Mouse (Mus musculus) forebrain, embryonic 14.5 days (tissue): ENCODE data around the gene Cabp7. TPM values are rescaled to one million over a fixed set of nuclear protein-coding genes. Genes with fewer than 3 reads are reported as not detected.
A peak's percentile ranks its signal among the peaks of the same experiment; 100 is the strongest.
"Not testable (repeated sequence)": the region's sequence is repeated elsewhere in the genome, so short reads cannot be mapped to it uniquely, and the experiment has no call there.

ENCODE experiments used
- ATAC-seq: fragments of 200-750 bp; cut with Nextera tagmentation; 2 replicates; pipeline ENCODE4 v1.8.0; 2017; ENCODE audit warnings: mild to moderate bottlenecking, moderate library complexity
- DNase-seq: peaks from one replicate; pipeline ENCODE4 v3.0.0-alpha.2; 2015; ENCODE audit warnings: low spot score
- H3K27ac ChIP-seq: fragments of 300-500 bp; sonication (generic); 2 replicates; pipeline ENCODE4 v1.5.1; 2014; ENCODE audit warnings: low read depth, mild to moderate bottlenecking, control low read depth, low read length, moderate library complexity
- H3K27me3 ChIP-seq: fragments of 300-500 bp; sonication (generic); replicated peaks from 2 replicates; pipeline ENCODE4 v1.6.1; 2014; ENCODE audit warnings: low read length, control low read depth, mixed read lengths; ENCODE audit not compliant: control insufficient read depth, insufficient read depth
- H3K36me3 ChIP-seq: fragments of 300-500 bp; sonication (generic); 2 replicates; pipeline ENCODE4 v1.6.1; 2014; ENCODE audit warnings: low read length, control low read depth; ENCODE audit not compliant: control insufficient read depth, insufficient read depth
- H3K4me1 ChIP-seq: fragments of 300-500 bp; sonication (generic); 2 replicates; pipeline ENCODE4 v1.6.1; 2014; ENCODE audit warnings: antibody characterized with exemption, low read length, control low read depth; ENCODE audit not compliant: control insufficient read depth, insufficient read depth
- H3K4me2 ChIP-seq: fragments of 300-500 bp; sonication (generic); 2 replicates; pipeline ENCODE4 v1.6.1; 2014; ENCODE audit warnings: mild to moderate bottlenecking, control low read depth, low read length
- H3K4me3 ChIP-seq: fragments of 300-500 bp; sonication (generic); 2 replicates; pipeline ENCODE4 v1.5.1; 2014; ENCODE audit warnings: low read depth, low read length, control low read depth
- H3K9ac ChIP-seq: fragments of 300-500 bp; sonication (generic); 2 replicates; pipeline ENCODE4 v1.6.1; 2014; ENCODE audit warnings: mild to moderate bottlenecking, low read length, control low read depth, moderate library complexity
- H3K9me3 ChIP-seq: fragments of 300-500 bp; sonication (generic); replicated peaks from 2 replicates; pipeline ENCODE4 v1.6.1; 2016; ENCODE audit warnings: low read length, control low read depth, mixed read lengths; ENCODE audit not compliant: control insufficient read depth
- WGBS: fragments of 180-500 bp; shearing (Covaris S2); extraction: QIAGEN DNeasy Blood & Tissue Kit; methylation state at CpG from one replicate; pipeline ENCODE4 v1.1.7; 2014; 5-methylcytosine and 5-hydroxymethylcytosine counted together
- polyA plus RNA-seq: library from polyadenylated mRNA; unstranded; fragments of >200 nt; fragmentation: Nextera tagmentation; extraction: Ambion mirVana; gene quantifications from 2 replicates; pipeline ENCODE4 v1.2.1, GENCODE M21; 2014

The Cabp7 gene
- polyA plus RNA-seq, 1 experiment from 2014 or later, result 1.5 TPM

DNA sequence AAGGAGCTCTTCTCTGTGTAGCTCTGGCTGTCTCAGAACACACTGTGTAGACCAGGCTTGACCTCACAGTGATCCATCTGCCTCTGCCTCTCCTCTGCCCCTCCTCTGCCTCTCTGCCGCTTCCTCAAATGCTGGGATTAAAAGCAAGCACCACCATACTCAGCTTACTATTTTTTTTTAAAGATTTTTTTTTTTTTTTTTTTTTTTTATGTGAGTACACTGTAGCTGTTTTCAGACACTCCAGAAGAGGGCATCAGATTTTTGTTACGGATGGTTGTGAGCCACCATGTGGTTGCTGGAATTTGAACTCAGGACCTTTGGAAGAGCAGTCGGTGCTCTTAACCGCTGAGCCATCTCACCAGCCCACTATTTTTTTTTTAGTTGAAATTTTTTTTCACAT, 36.4 kb downstream of the Cabp7 start:
- H3K36me3 ChIP-seq, H3K27me3 ChIP-seq, ATAC-seq, H3K4me2 ChIP-seq, H3K9ac ChIP-seq, H3K27ac ChIP-seq, H3K4me1 ChIP-seq, DNase-seq, H3K9me3 ChIP-seq, H3K4me3 ChIP-seq: not testable (repeated sequence)
- WGBS, result 93% methylated on average over 4 of the region's 4 CpGs

DNA sequence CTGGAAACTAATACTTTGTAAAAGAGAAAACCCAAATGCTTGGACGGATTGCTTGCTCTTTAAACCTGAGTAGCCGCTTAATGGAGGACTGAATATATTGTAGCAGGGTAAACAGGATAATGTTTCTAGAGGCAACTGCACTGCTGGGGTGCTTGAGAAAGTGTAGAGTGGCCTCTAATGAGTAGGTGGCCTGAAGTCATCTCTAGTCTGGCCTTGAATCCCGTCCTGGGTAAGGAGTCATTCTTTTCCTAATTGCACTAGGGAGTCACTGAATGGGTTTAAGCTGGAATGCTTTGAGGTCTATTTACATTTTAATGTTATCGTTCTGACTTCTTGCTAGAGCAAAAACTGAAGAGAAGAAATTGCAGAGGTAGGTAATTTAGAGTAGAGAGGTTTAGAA, 41.4 kb downstream of the Cabp7 start:
- WGBS, result 6% methylated on average over 4 of the region's 4 CpGs
- H3K4me1 ChIP-seq, result peaks cover 12% of the 10 kb centered on the region
- no peak for DNase-seq
- H3K27me3 ChIP-seq, result no peaks in the 10 kb centered on the region
- peaks cover 19% of the 10 kb centered on the region for H3K36me3 ChIP-seq
- H3K4me3 ChIP-seq, result peak overlapping the region; percentile 73
- H3K9me3 ChIP-seq, result no peaks in the 10 kb centered on the region
- H3K9ac ChIP-seq, result peak overlapping the region; percentile 66
- peak overlapping the region; percentile 91 for H3K4me2 ChIP-seq
- ATAC-seq, result no peak
- H3K27ac ChIP-seq, result no peak overlapping the region

DNA sequence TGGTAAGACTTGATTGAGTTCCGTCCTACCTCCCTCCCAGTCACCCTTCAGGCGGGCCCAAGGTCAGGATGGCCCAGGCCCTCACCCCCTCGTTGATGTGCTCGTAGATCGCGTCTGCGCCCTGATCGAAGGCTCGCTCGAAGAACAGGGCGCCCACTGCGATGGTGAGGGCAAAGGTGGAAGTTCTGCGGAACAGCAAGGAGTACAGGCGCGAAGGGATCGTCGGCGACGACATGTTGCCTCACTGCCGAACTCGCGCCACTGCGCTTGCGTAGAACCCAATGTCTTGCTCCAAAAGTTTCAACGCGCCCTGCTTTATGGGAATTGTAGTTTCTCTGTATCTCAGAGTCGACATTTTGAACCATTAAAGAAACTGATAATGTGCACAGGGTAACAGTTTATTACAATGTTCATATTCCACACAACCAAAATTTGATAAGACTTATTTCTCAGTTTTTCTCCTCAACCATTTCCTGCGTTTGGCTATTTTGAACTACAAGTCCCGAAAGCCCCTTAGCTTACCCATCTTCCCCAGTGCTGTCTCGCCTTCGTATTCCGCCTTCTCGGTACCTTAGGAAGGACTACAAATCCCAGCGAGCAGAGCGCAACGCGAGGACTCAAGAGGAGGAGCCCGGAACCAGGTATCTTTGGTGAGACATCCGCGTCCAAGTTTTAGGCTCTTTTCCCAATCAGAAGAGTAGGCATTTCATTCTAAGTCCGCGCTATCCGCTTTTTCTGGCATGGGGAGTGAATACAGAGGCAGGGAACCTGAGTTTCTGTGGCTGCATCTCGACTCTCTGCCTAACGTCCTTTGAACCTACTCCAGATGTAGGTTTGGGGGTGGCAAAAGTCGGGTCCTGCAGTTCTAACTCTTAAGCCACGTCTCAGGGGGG, 42.3 kb downstream of the Cabp7 start, which contains the start of the genes Uqcr10 and Zmat5:
Gene Uqcr10, minus strand, starts transcription at position 271 of the 893 bp plus-strand sequence.
Gene Zmat5, plus strand, starts transcription at position 607 of the 893 bp plus-strand sequence.
- Histone ChIP-seq H3K27me3 (no peaks in the 10 kb centered on the region), H3K36me3 (peaks cover 19% of the 10 kb centered on the region), H3K9me3 (no peaks in the 10 kb centered on the region), H3K4me2 (peak within 1 kb of the TSS; percentile 91), H3K9ac (peak within 1 kb of the TSS; percentile 82), H3K4me1 (peaks cover 12% of the 10 kb centered on the region), H3K27ac (no peak within 1 kb of the TSS), H3K4me3 (peak within 1 kb of the TSS; percentile 73)
- under 1% methylated on average over 47 of the region's 47 CpGs for WGBS
- DNase-seq (peak; percentile 98), ATAC-seq (peak; percentile 99)

DNA sequence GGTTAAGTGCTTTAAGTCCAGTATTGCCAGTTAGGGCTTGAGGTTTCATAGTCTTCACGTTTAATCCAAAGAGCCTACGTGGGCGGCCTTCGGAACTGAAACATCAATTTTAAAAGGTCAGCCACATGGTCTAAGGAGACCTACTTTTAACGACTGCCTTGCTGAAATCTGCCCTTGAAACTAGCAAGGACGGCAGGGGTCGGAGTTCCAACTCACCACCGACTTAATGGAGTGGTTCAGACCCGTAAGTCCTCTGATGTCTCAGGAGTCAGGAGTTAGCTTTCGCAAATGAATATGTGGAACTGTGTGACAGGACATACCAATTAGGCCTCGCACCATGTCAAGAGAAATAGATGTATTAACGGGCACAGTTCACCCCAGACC, 42.9 kb downstream of the Cabp7 start:
- 7% methylated on average over 12 of the region's 12 CpGs for WGBS
- no peak for DNase-seq
- H3K4me1 ChIP-seq, result peaks cover 12% of the 10 kb centered on the region
- H3K27ac ChIP-seq, result no peak overlapping the region
- H3K4me2 ChIP-seq, result peak overlapping the region; percentile 91
- peaks cover 19% of the 10 kb centered on the region for H3K36me3 ChIP-seq
- no peaks in the 10 kb centered on the region for H3K27me3 ChIP-seq
- H3K4me3 ChIP-seq, result peak overlapping the region; percentile 73
- no peaks in the 10 kb centered on the region for H3K9me3 ChIP-seq
- H3K9ac ChIP-seq, result peak overlapping the region; percentile 82
- no peak; the same call in 1 of the 2 replicates for ATAC-seq

DNA sequence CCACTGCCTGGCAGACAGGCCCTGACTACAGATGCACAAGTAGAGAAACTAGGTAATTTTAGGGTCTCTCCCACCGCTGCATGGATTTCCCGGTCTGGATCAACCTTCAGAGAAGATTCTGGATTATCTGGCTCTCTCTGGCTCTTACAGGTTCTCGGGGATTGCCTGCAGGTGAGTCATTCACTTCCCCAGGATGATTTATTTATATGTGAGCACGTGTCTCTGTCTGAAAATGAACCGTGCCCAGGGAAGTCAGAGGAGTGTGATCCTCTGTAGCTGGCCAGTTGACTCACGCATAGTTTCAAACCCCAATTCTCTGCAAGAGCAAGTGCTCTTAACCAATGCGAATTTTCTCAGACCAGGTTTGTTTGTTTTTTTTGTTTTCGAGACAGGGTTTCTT, 45.9 kb downstream of the Cabp7 start:
- peaks cover 19% of the 10 kb centered on the region for H3K36me3 ChIP-seq
- H3K27me3 ChIP-seq, result no peaks in the 10 kb centered on the region
- no peak for DNase-seq
- H3K9me3 ChIP-seq, result no peaks in the 10 kb centered on the region
- no peak overlapping the region for H3K9ac ChIP-seq
- 90% methylated on average over 8 of the region's 8 CpGs for WGBS
- ATAC-seq, result no peak
- no peak overlapping the region for H3K4me2 ChIP-seq
- H3K4me3 ChIP-seq, result no peak overlapping the region
- H3K27ac ChIP-seq, result no peak overlapping the region
- peaks cover 12% of the 10 kb centered on the region for H3K4me1 ChIP-seq

DNA sequence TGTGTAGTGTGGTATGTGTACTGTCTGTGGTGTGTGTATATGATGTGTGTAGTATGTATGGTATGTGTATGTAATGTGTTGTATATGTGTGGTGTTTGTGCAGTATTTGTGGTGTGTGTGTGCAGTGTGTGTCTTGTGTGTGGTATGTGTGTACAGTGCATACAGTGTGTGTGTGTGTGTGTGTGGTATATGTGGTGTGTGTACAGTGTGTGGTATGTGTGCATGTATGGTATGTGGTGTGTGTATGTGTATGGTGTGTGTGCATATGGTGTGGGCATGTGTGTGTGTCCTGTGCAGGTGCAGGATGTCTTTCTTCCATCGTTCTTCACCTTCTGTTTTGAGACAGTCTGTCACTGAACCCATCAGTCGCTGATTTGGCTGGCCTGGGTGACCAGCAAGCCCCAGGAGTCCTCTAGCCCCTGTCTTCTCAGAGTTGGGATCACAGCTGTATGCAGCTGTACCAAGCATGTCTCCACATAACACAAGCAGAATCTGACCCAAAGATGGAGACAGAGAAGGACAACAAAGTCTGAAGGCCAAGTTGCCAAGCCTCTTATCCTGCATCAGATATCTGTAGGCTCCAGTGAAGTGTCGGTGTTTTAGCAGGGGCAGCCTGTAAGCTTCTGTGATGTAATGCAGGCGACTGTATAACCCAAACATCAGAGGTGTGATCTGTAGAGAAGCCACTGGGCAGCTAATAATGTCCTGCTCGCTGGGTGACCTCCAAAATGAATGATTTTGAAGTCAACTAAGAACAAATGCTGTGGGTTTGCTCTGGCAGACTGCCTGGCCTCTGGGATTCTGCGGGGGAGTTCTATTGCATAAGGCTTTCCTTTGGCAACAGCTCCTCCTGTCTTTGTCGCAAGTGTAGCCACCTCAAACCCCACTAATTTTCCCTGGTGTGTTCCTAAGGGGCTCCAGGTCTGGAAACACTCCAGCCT, 49.3 kb downstream of the Cabp7 start:
- Histone ChIP-seq H3K9ac (no peak overlapping the region), H3K9me3 (no peaks in the 10 kb centered on the region), H3K27ac (no peak overlapping the region), H3K4me2 (no peak overlapping the region), H3K27me3 (no peaks in the 10 kb centered on the region), H3K4me1 (no peaks in the 10 kb centered on the region), H3K36me3 (peaks cover 19% of the 10 kb centered on the region), H3K4me3 (no peak overlapping the region)
- WGBS, result 66% methylated on average over 7 of the region's 7 CpGs
- DNase-seq (peak; percentile 12), ATAC-seq (no peak)

DNA sequence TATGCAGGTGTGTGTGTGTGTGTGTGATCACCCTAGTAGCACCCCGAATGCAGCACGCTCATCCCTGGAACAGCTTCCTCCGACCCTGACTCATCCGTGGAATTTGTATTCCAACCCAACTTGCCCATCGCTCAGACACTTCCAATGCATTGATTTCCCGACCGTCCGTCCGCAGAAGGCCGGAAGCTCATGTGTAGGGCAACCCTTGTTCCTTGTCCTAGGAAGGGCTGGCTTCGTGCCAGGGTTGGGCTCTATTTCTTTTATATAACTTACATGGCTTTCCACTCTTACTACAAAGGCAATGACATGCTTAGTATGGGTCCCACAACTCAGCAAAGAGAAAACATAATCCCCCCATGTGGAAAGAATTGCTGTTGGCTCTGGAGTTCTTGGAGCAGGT, 54.4 kb downstream of the Cabp7 start:
- no peaks in the 10 kb centered on the region for H3K27me3 ChIP-seq
- H3K27ac ChIP-seq, result no peak overlapping the region
- no peaks in the 10 kb centered on the region for H3K4me1 ChIP-seq
- WGBS, result 93% methylated on average over 11 of the region's 11 CpGs
- H3K4me3 ChIP-seq, result no peak overlapping the region
- H3K4me2 ChIP-seq, result no peak overlapping the region
- no peak for ATAC-seq
- no peak for DNase-seq
- H3K9me3 ChIP-seq, result no peaks in the 10 kb centered on the region
- no peak overlapping the region for H3K9ac ChIP-seq
- no peaks in the 10 kb centered on the region for H3K36me3 ChIP-seq

DNA sequence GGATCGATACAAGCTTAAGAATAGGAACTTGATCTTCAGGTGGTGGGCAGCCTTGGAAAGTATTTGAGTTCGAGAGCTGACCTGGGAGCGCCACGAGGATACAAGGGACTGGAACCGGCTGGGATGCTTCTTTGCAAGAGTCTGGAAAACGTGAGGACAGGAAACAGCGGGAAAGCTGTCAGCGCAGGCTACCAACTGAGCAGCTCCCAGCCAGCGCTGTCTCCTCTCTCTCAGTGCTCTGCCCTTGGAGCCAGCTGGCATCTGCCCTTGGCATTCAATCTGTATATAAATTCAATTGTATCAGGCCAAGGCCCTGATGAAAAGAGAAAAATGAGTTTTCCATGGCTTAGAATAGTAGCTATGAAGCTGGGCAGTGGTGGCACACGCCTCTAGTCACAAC, 55.4 kb downstream of the Cabp7 start:
- H3K9ac ChIP-seq, result no peak overlapping the region
- H3K9me3 ChIP-seq, result no peaks in the 10 kb centered on the region
- H3K4me2 ChIP-seq, result no peak overlapping the region
- no peak for ATAC-seq
- no peaks in the 10 kb centered on the region for H3K27me3 ChIP-seq
- no peak overlapping the region for H3K27ac ChIP-seq
- 67% methylated on average over 10 of the region's 10 CpGs for WGBS
- H3K4me3 ChIP-seq, result no peak overlapping the region
- peak; percentile 32 for DNase-seq
- no peaks in the 10 kb centered on the region for H3K4me1 ChIP-seq
- no peaks in the 10 kb centered on the region for H3K36me3 ChIP-seq
